Mouse (Mus musculus): ENCODE measurements around the gene Mrpl37. TPM values are rescaled to one million over a fixed set of nuclear protein-coding genes. Genes with fewer than 3 reads are reported as not detected.
"Not testable (repeated sequence)": the region's sequence is repeated elsewhere in the genome, so short reads cannot be mapped to it uniquely, and the experiment has no call there.

Mrpl37 gene
- total RNA-seq (2021) = 10 to 100 TPM; 59.4 to 59.9 TPM
- long read RNA-seq, experiment 1, transcript Mrpl37-201 (7 exons, 1,498 nt) = major isoform, 22 of 33 reads
- long read RNA-seq, experiment 1, partial matches to known transcripts = 3 of 33 reads
- long read RNA-seq, experiment 1, other reads (novel, unspliced or antisense) = 7 of 33 reads
- long read RNA-seq, experiment 2, transcript Mrpl37-201 (7 exons, 1,498 nt) = major isoform, 43 of 49 reads
- long read RNA-seq, experiment 2, partial matches to known transcripts = 1 of 49 reads
- long read RNA-seq, experiment 2, other reads (novel, unspliced or antisense) = 4 of 49 reads

- TF ChIP-seq CTCF (conservative IDR thresholded peaks at IDR 0.05) = no peak
- Histone ChIP-seq H3K27ac (peak within 1 kb of the TSS; percentile 91), H3K4me3 (peak within 1 kb of the TSS; percentile 79)
- DNase-seq (ENCODE audit: low spot score in 2 of 2) = peak; percentile 96 to 97
These were observed at the start of gene Mrpl37, which contains the start of gene Cyb5rl for GRCm38 (mm10) chr4:107066252-107067124. Mrpl37 (minus strand) TSS chr4:107066868. Cyb5rl (plus strand) TSS chr4:107066988.

GRCm38 (mm10) chr4:107114278-107114677 is 47.6 kb upstream of the Mrpl37 start:
- DNase-seq (ENCODE audit: low spot score in 2 of 2) = no peak
- TF ChIP-seq CTCF (conservative IDR thresholded peaks at IDR 0.05) = no peak
- Histone ChIP-seq H3K4me3 (no peak overlapping the region), H3K27ac (no peak overlapping the region)

GRCm38 (mm10) chr4:107109181-107109580 is 42.5 kb upstream of the Mrpl37 start:
- H3K4me3 ChIP-seq; H3K27ac ChIP-seq; DNase-seq (ENCODE audit: low spot score in 2 of 2): not testable (repeated sequence)

GRCm38 (mm10) chr4:107108291-107108731 is 41.6 kb upstream of the Mrpl37 start:
- H3K4me3 ChIP-seq = no peak overlapping the region
- H3K27ac ChIP-seq = peak overlapping the region; percentile 9; the same call in 1 of the 2 replicates
- TF ChIP-seq CTCF (conservative IDR thresholded peaks at IDR 0.05) = no peak
- no peak for DNase-seq (ENCODE audit: low spot score in 2 of 2)

GRCm38 (mm10) chr4:107106777-107107176 is 40.1 kb upstream of the Mrpl37 start:
- H3K4me3 ChIP-seq = no peak overlapping the region
- TF ChIP-seq CTCF (conservative IDR thresholded peaks at IDR 0.05) = no peak

GRCm38 (mm10) chr4:107102220-107102619 is 35.6 kb upstream of the Mrpl37 start:
- H3K4me3 ChIP-seq = no peak overlapping the region
- TF ChIP-seq CTCF (conservative IDR thresholded peaks at IDR 0.05) = no peak
- no peak for DNase-seq (ENCODE audit: low spot score in 2 of 2)
- no peak overlapping the region for H3K27ac ChIP-seq

More at GRCm38 (mm10) chr4:107106777-107107176, 40.1 kb upstream of the Mrpl37 start:
- no peak overlapping the region for H3K27ac ChIP-seq
- no peak for DNase-seq (ENCODE audit: low spot score in 2 of 2)

- DNase-seq (ENCODE audit: low spot score in 2 of 2) = no peak
- Histone ChIP-seq H3K27ac (no peak overlapping the region), H3K4me3 (no peak overlapping the region)
- no peak for TF ChIP-seq CTCF (conservative IDR thresholded peaks at IDR 0.05)
These were observed 32.3 kb upstream of the Mrpl37 start for GRCm38 (mm10) chr4:107098791-107099525.

- H3K4me3 ChIP-seq = no peak overlapping the region
- no peak for DNase-seq (ENCODE audit: low spot score in 2 of 2)
- no peak for TF ChIP-seq CTCF (conservative IDR thresholded peaks at IDR 0.05)
These were observed 31.7 kb upstream of the Mrpl37 start for GRCm38 (mm10) chr4:107098375-107098774.

GRCm38 (mm10) chr4:107097871-107098270 is 31.2 kb upstream of the Mrpl37 start:
- DNase-seq (ENCODE audit: low spot score in 2 of 2) = no peak
- H3K4me3 ChIP-seq = no peak overlapping the region
- no peak; the same call in 1 of the 2 replicates for TF ChIP-seq CTCF (conservative IDR thresholded peaks at IDR 0.05)
- no peak overlapping the region for H3K27ac ChIP-seq

More at GRCm38 (mm10) chr4:107098375-107098774, 31.7 kb upstream of the Mrpl37 start:
- no peak overlapping the region for H3K27ac ChIP-seq

GRCm38 (mm10) chr4:107096841-107097373 is 30.2 kb upstream of the Mrpl37 start, which contains the start of gene Cdcp2:
Cdcp2 (plus strand) TSS chr4:107096891.
- H3K27ac ChIP-seq = no peak within 1 kb of the TSS
- DNase-seq (ENCODE audit: low spot score in 2 of 2) = no peak
- TF ChIP-seq CTCF (conservative IDR thresholded peaks at IDR 0.05) = no peak
- H3K4me3 ChIP-seq = no peak within 1 kb of the TSS

- TF ChIP-seq CTCF (conservative IDR thresholded peaks at IDR 0.05) = no peak
- Histone ChIP-seq H3K4me3 (no peak overlapping the region), H3K27ac (no peak overlapping the region)
- no peak for DNase-seq (ENCODE audit: low spot score in 2 of 2)
These were observed 29.4 kb upstream of the Mrpl37 start for GRCm38 (mm10) chr4:107096043-107096442.

- no peak for TF ChIP-seq CTCF (conservative IDR thresholded peaks at IDR 0.05)
- Histone ChIP-seq H3K4me3 (no peak overlapping the region), H3K27ac (no peak overlapping the region)
- DNase-seq (ENCODE audit: low spot score in 2 of 2) = no peak
These were observed 28.0 kb upstream of the Mrpl37 start for GRCm38 (mm10) chr4:107094484-107095187.
